8 mouse cellular contexts compared by ENCODE assay signal in genomic region chr5:64812124-64812982, GRCm38 (mm10). TPM values are rescaled to one million over a fixed set of nuclear protein-coding genes. Genes with fewer than 3 reads are reported as not detected.
DNase-seq lines count a peak whose midpoint lies in the region; ATAC-seq lines count a peak whose summit lies in the region.

No protein-coding gene starts in this region.

- peak; percentile 65 for ATAC-seq in erythroid progenitor cell, adult 5-6 weeks (replicated peaks; ENCODE audit: low FRiP score, poor library complexity, severe bottlenecking)
- peak; percentile 57 for ATAC-seq in megakaryocyte progenitor cell, adult 5-6 weeks (replicated peaks; ENCODE audit: poor library complexity)

- intact Hi-C loops in heart, postnatal 10 days (cut with DNase I): loop anchor here (2.0 to 5.0 kb wide), 2 partner anchors 232 to 525 kb away; no protein-coding TSS in a partner anchor

- peak; percentile 75 for DNase-seq in A20 (ENCODE audit: low read depth, low spot score)
- DNase-seq in adipocyte (ENCODE audit: low spot score): peak; percentile 99
- peak; percentile 93 to 94 for DNase-seq in heart, postnatal 10 days
- peak; percentile 93 for DNase-seq in kidney, postnatal 36 days
- DNase-seq in spleen, adult 18-20 months: peak; percentile 51 to 56
- no peak for DNase-seq in layer of hippocampus, adult 18-20 months (ENCODE audit: low spot score in 2 of 2)

RNA-seq across cellular contexts. Expression of gene Klf3, which starts 9.2 kb away (rescaled TPM):
- total RNA-seq in erythroid progenitor cell, adult 5-6 weeks (2015; ENCODE audit: low replicate concordance): 583 and 622 TPM in 2 replicates
- 406 and 427 TPM in 2 replicates for total RNA-seq in erythroid progenitor cell, adult 5-6 weeks (2017; ENCODE audit: low replicate concordance)
- total RNA-seq in heart, postnatal 10 days (2021): 10 to 100 TPM; 78.9 to 81.0 TPM
- 30.7 and 42.7 TPM in 2 replicates for total RNA-seq in megakaryocyte progenitor cell, adult 5-6 weeks (2015)
- total RNA-seq in megakaryocyte progenitor cell, adult 5-6 weeks (2017): 9.4 and 12.5 TPM in 2 replicates
- 10 to 100 TPM; 58.1 to 59.5 TPM for total RNA-seq in layer of hippocampus, adult 18-20 months (2021)

Comparison
In these comparisons a context has a peak if more than half of its experiments do, and no peak if none do; other contexts are left out.
1. DNase-seq: peak in A20 (single experiment), adipocyte (single experiment), heart, postnatal 10 days (2 of 2), kidney, postnatal 36 days (2 of 2) and spleen, adult 18-20 months (2 of 2); none in layer of hippocampus, adult 18-20 months (0 of 2).
2. RNA of gene Klf3, which starts 9.2 kb away (total RNA-seq): 406 to 622 TPM in erythroid progenitor cell, adult 5-6 weeks; 78.9 to 81.0 TPM in heart, postnatal 10 days, 58.1 to 59.5 TPM in layer of hippocampus, adult 18-20 months and 9.4 to 42.7 TPM in megakaryocyte progenitor cell, adult 5-6 weeks; every median in the first group is over 4 times any median in the second.